Mouse (Mus musculus) left cerebral cortex, adult 2 months (tissue): ENCODE measurements around the gene Ctc1. TPM values are rescaled to one million over a fixed set of nuclear protein-coding genes. Genes with fewer than 3 reads are reported as not detected.
A peak's percentile ranks its signal among the peaks of the same experiment; 100 is the strongest.

Source experiments
- DNase-seq, 2 experiments: peaks; one replicate each; pipeline ENCODE4 v3.0.0; 2021 to 2022; ENCODE audit warnings: low spot score in 2 of 2, mixed read lengths in 1 of 2; ENCODE audit errors: extremely low spot score in 1 of 2
- H3K27ac ChIP-seq: fragments of 200-600 bp; 2 replicates; pipeline ENCODE4 v1.8.1; 2022
- H3K4me3 ChIP-seq: fragments of 200-600 bp; 2 replicates; pipeline ENCODE4 v1.8.1; 2022
- CTCF ChIP-seq: fragments of 200-600 bp; IDR thresholded peaks from 2 replicates; pipeline ENCODE4 v1.8.1; 2022; ENCODE audit warnings: antibody characterized with exemption, mild to moderate bottlenecking, moderate library complexity
- intact Hi-C: fragments of 180-260 bp; cut with DNase I; formaldehyde crosslinking; loops from one replicate; pipeline ENCODE4 v1.15.1; 2025
- microRNA-seq, 2 experiments: library from miRNA; unstranded; fragments of <30 nt; microRNA quantifications; one replicate each; pipeline ENCODE4 v1.2.0; 2021
- total RNA-seq, 2 experiments: library from RNA; stranded (reverse); gene quantifications; 2 replicates each; pipeline ENCODE4 v1.2.3; 2021

The Ctc1 gene
- total RNA-seq, 2 experiments from 2014 or later: 38.7 to 39.8 TPM

DNA sequence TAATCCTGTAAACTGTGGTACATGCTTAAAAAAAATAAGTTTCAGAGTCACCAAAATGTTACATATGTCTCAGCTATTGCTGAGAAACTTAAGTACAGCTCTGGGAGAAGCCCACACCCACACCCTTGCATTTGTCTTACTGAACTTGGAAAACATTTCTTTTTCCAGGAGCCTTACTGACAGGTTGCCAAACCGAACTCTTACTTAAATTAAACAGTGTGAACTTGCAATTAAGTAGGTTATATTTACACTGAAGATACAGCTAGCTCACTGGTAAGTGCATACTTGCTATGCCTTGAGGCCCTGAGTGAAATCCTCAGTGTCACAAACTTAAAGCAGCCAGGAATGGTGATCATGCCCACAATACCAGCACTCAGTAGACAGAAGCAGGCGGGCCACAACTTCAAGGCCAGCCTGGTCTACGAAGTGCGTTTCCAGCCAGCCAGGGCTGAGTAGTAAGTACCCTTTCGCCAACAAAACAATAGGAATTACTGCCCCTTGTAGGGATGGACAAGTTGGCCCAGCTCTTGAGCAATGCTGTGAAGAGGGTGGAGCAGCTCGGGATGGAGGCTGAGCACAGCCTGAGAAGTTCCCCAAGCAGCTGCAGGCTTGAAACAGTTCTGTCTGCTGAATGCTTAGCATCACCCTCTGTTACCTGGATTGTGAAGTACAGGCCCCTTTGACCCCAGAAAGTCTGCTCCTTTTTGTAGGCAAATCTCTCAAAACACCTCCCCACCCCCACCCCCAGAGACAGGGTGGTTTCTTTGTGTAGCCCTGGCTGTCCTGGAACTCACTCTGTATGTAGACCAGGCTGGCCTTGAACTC lies 58.5 kb downstream of the Ctc1 start:
- intact Hi-C loops: loop anchor here (1.0 kb wide), 1 partner anchor 14 kb away; the partner anchor contains the start of gene Vamp2
- no peak overlapping the region for H3K4me3 ChIP-seq

DNA sequence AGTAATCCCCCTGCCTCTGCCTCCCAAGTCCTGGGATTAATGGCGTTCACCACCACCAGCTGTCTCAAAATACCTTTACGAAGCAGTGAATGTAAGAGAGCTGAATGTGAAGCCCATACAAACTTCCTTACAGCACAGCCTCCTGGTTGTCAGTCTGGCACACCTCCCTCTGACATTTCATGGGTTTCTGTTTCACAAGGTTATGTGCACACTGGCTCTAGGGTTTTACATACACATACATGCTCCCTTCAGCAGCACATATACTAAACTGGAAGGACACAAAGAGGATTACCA lies 59.0 kb downstream of the Ctc1 start:
- no peak overlapping the region for H3K4me3 ChIP-seq
- H3K27ac ChIP-seq: no peak overlapping the region
- TF ChIP-seq CTCF: no peak
- no peak for DNase-seq
- intact Hi-C loops: no loop called here

More for the DNA sequence above, 58.5 kb downstream of the Ctc1 start:
- TF ChIP-seq CTCF: no peak
- DNase-seq: no peak
- H3K27ac ChIP-seq: peak overlapping the region; percentile 100

DNA sequence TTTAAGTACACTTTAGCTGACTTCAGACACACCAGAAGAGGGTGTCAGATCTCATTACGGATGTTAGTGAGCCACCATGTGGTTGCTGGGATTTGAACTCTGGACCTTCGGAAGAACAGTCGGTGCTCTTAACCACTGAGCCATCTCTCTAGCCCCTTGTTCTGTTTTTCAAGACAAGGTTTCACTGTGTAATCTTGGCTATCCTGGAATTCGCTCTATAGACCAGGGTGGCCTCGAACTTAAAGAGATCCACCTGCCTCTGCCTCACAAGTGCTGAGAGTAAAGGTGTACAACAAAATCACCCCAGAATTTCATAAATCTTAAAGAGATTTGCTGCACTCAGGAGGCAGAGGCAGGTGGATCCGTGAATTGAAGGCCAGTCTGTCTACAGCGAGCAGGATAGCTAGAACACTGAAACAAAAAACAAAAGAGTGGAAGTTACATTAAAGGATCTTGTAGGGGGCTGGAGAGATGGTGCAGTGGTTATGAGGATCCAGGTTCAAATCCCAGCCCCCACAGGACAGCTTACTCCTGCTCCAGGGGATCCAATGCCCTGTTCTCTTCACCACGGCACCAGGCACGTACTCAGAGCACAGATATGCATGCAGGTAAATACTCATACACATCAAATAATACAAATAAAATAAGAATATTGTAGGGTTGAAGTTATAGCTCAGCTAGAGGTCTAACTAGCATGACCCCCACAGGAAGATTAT lies 60.2 kb downstream of the Ctc1 start:
- Histone ChIP-seq H3K4me3 (no peak overlapping the region), H3K27ac (no peak overlapping the region)
- no peak for DNase-seq
- no peak for TF ChIP-seq CTCF
- intact Hi-C loops: no loop called here

DNA sequence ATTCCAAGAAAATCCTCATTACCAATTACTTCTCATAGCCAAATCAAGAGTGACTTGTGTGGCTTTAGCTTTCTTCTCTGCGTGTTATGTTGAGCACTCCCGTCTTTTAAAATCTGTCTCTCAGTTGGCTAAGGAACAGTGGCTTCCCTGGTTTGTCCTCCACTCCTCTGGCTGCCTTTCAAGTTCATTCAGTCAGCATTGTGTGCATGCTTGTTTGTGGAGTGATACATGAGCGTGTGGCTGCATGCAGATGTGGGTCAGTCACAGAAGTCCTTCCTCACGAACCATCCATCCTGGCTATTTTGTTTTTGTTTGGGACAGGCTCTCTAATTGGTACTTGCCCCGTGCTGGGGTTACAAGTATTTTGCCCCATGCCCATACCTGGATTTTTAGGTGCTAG lies 60.9 kb downstream of the Ctc1 start:
- no peak for TF ChIP-seq CTCF
- intact Hi-C loops: no loop called here
- Histone ChIP-seq H3K4me3 (no peak overlapping the region), H3K27ac (no peak overlapping the region)
- DNase-seq: no peak

DNA sequence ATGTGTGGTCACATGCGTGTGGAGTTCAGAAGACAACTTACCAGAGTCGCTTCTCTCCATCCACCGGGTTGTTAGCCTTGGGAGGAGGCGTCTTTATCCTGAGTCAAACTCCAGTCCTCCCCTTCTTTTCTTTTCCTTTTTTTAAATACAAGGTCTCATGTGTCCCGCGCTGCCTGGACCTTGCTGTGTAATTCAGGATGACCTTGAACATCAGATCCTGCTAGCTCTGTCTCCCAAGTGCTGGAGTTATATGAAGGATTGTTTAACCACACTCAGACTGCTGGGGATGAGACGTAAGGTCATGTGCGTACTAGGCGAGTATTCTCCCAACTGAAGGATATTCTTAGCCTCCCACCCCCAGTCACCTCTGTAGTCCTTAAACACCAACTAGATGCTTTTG lies 61.6 kb downstream of the Ctc1 start:
- no peak for DNase-seq
- Histone ChIP-seq H3K27ac (no peak overlapping the region), H3K4me3 (no peak overlapping the region)
- no peak for TF ChIP-seq CTCF
- intact Hi-C loops: no loop called here

DNA sequence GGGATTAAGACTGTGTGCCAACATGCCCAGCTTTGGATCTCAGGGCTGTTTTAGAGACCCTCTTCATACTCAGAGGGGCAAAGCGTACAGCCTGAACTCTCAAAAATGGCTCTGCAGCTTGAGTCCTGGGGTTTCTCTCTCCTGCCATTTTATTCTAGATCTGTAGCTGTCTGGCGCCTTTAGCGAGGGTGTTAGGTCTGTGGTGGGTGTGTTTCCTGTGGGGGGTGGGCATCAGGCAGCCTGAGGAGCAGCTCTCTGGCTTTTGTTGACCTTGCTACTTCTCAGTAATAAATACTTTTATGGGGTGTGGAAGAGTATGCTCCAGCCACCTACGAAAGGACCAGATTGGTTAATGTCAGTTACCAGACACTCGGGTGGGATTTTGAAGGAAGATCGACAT lies 62.3 kb downstream of the Ctc1 start:
- intact Hi-C loops: no loop called here
- Histone ChIP-seq H3K27ac (no peak overlapping the region), H3K4me3 (no peak overlapping the region)
- no peak for DNase-seq
- TF ChIP-seq CTCF: no peak

DNA sequence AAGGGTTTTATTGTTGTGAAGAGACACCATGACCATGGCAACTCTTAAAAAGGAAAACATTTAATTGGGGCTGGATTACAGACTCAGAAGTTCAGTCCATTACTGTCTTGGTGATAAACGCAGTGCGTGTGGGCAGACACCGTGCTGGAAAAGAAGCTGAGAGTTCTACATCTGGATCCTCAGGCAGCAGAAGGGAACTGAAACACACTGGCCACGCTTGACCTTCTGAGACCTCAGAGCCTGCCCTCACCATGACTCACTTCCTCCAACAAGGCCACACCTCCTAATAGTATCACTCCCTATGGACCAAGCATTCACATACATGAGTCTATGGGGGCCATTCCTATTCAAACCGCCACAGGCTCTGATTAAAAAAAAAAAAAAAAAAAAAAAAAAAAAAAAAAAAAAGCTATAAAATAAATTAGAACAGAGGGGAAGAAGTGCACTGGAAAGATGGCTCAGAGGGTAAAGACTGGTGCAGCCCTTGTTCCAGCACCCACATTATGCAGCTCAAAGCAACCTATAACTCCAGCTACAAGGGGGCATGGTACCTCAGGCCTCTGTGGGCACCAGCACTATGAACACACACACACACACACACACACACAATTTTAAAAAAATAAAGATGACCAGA lies 63.2 kb downstream of the Ctc1 start:
- intact Hi-C loops: no loop called here
- Histone ChIP-seq H3K4me3 (no peak overlapping the region), H3K27ac (no peak overlapping the region)
- no peak for TF ChIP-seq CTCF
- no peak for DNase-seq

DNA sequence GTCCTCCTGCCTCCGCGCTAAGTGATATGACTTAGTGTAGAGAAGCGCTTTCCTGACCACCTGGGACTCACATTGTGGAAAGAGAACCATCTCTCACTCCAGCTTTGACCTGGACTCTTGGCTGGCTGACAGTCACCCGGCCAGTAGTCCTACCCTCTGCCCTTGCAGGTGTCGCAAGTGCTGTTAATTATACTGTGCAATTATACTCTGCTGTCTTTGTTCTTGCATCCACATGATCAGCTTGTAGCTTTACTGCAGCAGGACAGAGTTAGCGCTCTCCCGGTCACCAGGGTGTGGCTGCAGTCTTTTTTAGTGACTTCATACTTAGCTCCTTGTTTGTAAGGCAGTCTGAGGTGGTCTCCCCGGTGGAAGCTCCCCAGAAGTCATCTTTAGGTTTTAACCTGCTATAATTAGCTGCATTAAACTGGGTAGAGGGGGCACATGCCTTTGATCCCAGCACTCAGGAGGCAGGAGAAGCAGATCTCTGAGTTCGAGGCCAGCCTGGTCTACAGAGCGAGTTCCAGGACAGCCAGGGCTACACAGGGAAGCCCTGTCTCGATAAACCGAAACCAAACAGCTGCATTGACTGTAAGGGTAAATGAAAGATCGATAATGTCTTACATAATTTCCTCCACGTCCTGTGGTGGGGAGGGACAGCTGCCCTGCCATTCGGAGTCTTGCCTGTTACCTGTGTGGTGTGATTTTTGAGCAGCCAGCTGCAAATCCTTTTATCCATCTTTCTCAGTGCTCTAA lies 64.6 kb downstream of the Ctc1 start:
- intact Hi-C loops: no loop called here
- no peak for TF ChIP-seq CTCF
- Histone ChIP-seq H3K4me3 (no peak overlapping the region), H3K27ac (no peak overlapping the region)
- DNase-seq: no peak

DNA sequence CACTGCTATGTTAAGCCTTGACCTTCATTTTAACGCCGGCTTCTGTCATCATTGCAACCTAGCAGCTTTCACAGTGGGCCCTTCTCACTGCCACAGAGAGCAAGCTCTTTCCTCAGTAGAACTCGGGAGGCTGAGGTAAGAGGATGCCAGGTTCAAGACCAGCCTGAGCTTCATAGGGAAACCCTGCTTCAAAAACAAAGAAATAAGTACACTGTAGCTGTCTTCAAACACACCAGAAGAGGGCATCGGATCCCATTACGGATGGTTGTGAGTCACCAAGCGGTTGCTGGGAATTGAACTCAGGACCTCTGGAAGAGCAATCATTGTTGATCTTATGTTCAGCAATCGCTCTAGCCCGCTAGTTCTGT lies 65.1 kb downstream of the Ctc1 start:
- H3K27ac ChIP-seq: no peak overlapping the region
- no peak for DNase-seq
- no peak for TF ChIP-seq CTCF
- H3K4me3 ChIP-seq: no peak overlapping the region
- intact Hi-C loops: no loop called here

DNA sequence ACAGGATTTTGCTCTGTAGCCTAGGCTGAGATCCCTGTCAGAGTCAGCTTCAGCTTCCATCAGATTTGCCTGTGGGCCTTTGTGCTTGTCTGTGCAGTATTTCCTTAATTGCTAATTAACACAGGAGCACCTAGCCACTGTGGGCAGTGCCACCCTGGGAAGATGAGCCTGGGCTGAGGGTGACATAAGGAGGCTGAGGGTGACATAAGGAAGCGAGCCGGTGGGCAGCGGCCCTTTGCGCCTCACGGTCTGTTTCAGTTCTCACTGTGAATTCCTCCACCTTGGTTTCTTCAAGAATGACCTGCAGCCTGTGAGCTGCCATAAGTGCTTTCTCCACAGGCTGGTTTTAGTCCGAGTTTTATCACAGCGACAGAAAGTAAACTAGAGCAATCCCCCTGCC lies 65.9 kb downstream of the Ctc1 start:
- intact Hi-C loops: no loop called here

DNA sequence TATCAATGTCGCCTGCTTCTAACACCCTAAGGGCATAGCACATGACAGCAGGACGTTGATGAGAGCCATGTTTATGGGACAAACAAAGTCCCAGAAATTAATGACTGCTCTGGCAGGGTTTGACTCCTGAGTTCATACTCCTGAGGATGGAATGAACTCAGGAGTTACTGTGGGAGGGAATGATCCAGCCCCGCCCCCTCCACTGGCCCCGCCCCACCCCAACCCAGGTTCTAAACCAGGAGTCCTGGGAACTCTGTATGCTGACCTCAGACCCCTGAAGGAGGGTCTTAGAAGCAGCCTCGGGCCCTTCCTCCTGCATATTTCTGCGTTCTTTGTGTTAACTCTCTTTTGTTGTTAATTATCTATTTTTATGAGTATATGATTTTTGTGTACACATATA lies 69.9 kb downstream of the Ctc1 start:
- no peak overlapping the region for H3K4me3 ChIP-seq
- peak overlapping the region; percentile 78 for H3K27ac ChIP-seq
- no peak for TF ChIP-seq CTCF
- intact Hi-C loops: no loop called here
- DNase-seq: no peak

More for the DNA sequence above, 65.9 kb downstream of the Ctc1 start:
- Histone ChIP-seq H3K4me3 (no peak overlapping the region), H3K27ac (no peak overlapping the region)
- DNase-seq: no peak
- TF ChIP-seq CTCF: no peak

Small RNA genes within 50 kb of the gene (microRNA-seq; reads per million reads assigned to microRNA genes)
- gene Mir3062: 0.73 to 1.4 reads per million in 2 experiments

Other genes with a start within 250 kb of the Ctc1 start
- 100 to 1,000 TPM; 108 to 115 TPM for gene Ndel1, start 144.1 kb upstream of the Ctc1 start, total RNA-seq
- not detected for gene Rnf222, start 127.4 kb upstream of the Ctc1 start, total RNA-seq
- 100 to 1,000 TPM; 727 to 749 TPM for gene Rpl26, start 114.3 kb upstream of the Ctc1 start, total RNA-seq
- under 1 TPM; 0.44 to 0.95 TPM for gene Odf4, start 88.8 kb upstream of the Ctc1 start, total RNA-seq
- 10 to 100 TPM; 22.4 to 22.6 TPM for gene Arhgef15, start 58.4 kb upstream of the Ctc1 start, total RNA-seq
- gene Slc25a35, start 47.8 kb upstream of the Ctc1 start, total RNA-seq: 1 to 10 TPM; 5.0 to 5.2 TPM
- 10 to 100 TPM; 15.7 to 17.0 TPM for gene Rangrf, start 40.7 kb upstream of the Ctc1 start, total RNA-seq
- 10 to 100 TPM; 20.1 to 24.7 TPM for gene Pfas, start 7.5 kb upstream of the Ctc1 start, total RNA-seq
- gene Aurkb, start 29.7 kb downstream of the Ctc1 start, total RNA-seq: under 1 TPM; 0.25 to 0.30 TPM
- 10 to 100 TPM; 31.1 to 33.8 TPM for gene Borcs6, start 43.8 kb downstream of the Ctc1 start, total RNA-seq
- gene Tmem107, start 54.9 kb downstream of the Ctc1 start, total RNA-seq: 10 to 100 TPM; 23.3 to 28.0 TPM
- gene Vamp2, start 72.6 kb downstream of the Ctc1 start, total RNA-seq: 1,000 to 10,000 TPM; 1,115 to 1,119 TPM
- 100 to 1,000 TPM; 114 to 185 TPM for gene Per1, start 79.3 kb downstream of the Ctc1 start, total RNA-seq
- gene Hes7, start 104.5 kb downstream of the Ctc1 start, total RNA-seq: under 1 TPM; 0.57 to 0.82 TPM
- 1 to 10 TPM; 1.3 to 1.4 TPM for gene 9130213A22Rik, start 106.7 kb downstream of the Ctc1 start, total RNA-seq
- 1 to 10 TPM; 6.5 TPM for gene Aloxe3, start 110.0 kb downstream of the Ctc1 start, total RNA-seq
- gene Alox12b, start 141.1 kb downstream of the Ctc1 start, total RNA-seq: 1 to 10 TPM; 8.7 to 9.8 TPM
- 1 to 10 TPM; 6.1 to 6.4 TPM for gene Alox8, start 181.9 kb downstream of the Ctc1 start, total RNA-seq
- 1 to 10 TPM; 1.0 to 1.3 TPM for gene Gucy2e, start 221.1 kb downstream of the Ctc1 start, total RNA-seq